Mouse (Mus musculus) heart, postnatal 36 days (tissue): ENCODE measurements at regions not wholly inside any gene's neighbourhood (a gene's known extent, or its start where the extent isn't known, plus 50 kb on each side); places are given as distances from the start of the nearest gene placed in this dataset.

Experiments
- DNase-seq, 2 experiments: peaks; one replicate each; pipeline ENCODE4 v3.0.0; 2021 to 2022
- intact Hi-C: fragments of 180-260 bp; cut with DNase I; formaldehyde crosslinking; loops from one replicate; pipeline ENCODE4 v1.15.1; 2025

GRCm38 (mm10) chr13:30600194-30600593 is 55.0 kb upstream of the Uqcrfs1 start:
- no peak for DNase-seq
- intact Hi-C loops = no loop called here

- intact Hi-C loops = no loop called here
- no peak for DNase-seq
Observed at GRCm38 (mm10) chr13:30600625-30601407, 55.7 kb upstream of the Uqcrfs1 start.

- intact Hi-C loops = loop anchor here (2.0 kb wide), 1 partner anchor 125 kb away; no protein-coding TSS in a partner anchor
- peak; percentile 10 to 19 for DNase-seq
Observed at GRCm38 (mm10) chr13:30603936-30604335, 55.9 kb upstream of the Dusp22 start.

DNA sequence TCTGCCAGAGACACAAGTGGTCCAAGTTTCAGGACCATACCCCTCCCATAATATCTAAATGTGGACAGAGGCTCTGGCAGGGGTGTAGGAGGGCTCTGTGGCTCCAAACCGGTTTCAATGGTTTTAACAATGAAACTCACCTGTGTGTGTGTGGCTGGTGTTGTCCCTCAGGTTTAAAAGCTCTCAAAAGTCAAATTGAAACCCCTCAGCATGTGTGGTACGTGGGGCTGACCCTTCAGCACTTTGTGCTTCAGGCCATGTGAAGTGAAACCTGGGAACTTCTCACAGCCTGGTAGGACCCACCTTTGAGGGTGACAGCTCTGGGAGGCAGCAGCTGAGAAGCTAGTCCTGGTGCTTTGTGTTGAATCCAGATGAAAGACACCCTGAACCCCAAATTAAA is 52.5 kb upstream of the Dusp22 start:
- intact Hi-C loops = no loop called here

DNA sequence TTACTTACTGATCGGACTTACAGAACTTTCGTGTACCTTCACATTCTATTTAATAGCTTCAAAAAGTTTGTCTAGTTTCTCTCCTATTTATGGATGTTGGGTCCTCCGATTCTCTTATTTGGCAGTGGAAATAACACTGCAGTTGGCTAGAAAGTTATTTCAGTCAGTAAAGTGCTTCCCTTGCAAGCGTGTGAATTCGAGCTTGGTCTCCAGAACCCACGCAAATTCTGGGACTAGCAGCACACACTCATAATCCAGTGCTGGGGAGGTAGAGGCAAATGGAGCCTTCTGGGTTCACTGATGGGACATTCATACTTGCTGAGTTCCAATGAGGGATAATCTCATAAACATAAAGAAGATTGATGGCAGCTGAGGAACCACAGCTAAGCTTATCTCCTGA is 51.9 kb upstream of the Dusp22 start:
- DNase-seq = no peak
- intact Hi-C loops = no loop called here

More for the DNA sequence above, 52.5 kb upstream of the Dusp22 start:
- no peak for DNase-seq

GRCm38 (mm10) chr13:30609784-30610183 is 50.0 kb upstream of the Dusp22 start:
- no peak for DNase-seq
- intact Hi-C loops = no loop called here
